ENCODE assay signal across 10 mouse cellular contexts in genomic region chr1:119453731-119454130, GRCm38 (mm10). TPM values are rescaled to one million over a fixed set of nuclear protein-coding genes. Genes with fewer than 3 reads are reported as not detected.
DNase-seq lines count a peak whose midpoint lies in the region; ATAC-seq and TF ChIP-seq lines count a peak whose summit lies in the region.
"Had no signal": no experiment of that assay in that cellular context is flagged by ENCODE, and none has a peak within 500 bp of the region (broad histone marks: within the 10 kb centered on the region; RNA-seq: fewer than 3 reads in every experiment).

No protein-coding gene starts in this region.

- ATAC-seq in heart, embryonic 11.5 days (replicated peaks; ENCODE audit: insufficient number of reproducible peaks, low FRiP score, low TSS enrichment): no peak
- ATAC-seq in stomach, postnatal 0 days (ENCODE audit: low FRiP score, low TSS enrichment): no peak
- no peak for ATAC-seq in intestine, embryonic 16.5 days

- TF ChIP-seq POLR2A in heart, adult 2 months (IDR thresholded peaks at IDR 0.05; ENCODE audit: insufficient read depth, low read depth, low read length): no peak

- H3K27ac ChIP-seq in heart, adult 2 months: no peak overlapping the region
- no peak overlapping the region for H3K27ac ChIP-seq in heart, embryonic 11.5 days (ENCODE audit: low read depth, low read length)
- H3K27ac ChIP-seq in stomach, postnatal 0 days (replicated peaks): no peak overlapping the region
- H3K27ac ChIP-seq in intestine, embryonic 16.5 days (ENCODE audit: low read length): no peak overlapping the region
- H3K27ac ChIP-seq: embryonic facial prominence, embryonic 12.5 days had no signal

- H3K4me3 ChIP-seq in heart, adult 2 months: no peak overlapping the region
- H3K4me3 ChIP-seq in heart, embryonic 11.5 days (ENCODE audit: low read depth, low read length): no peak overlapping the region
- no peak overlapping the region for H3K4me3 ChIP-seq in stomach, postnatal 0 days (ENCODE audit: low read depth, low read length)
- no peak overlapping the region for H3K4me3 ChIP-seq in intestine, embryonic 16.5 days (ENCODE audit: low read length)
- H3K4me3 ChIP-seq: embryonic facial prominence, embryonic 12.5 days; megakaryocyte, embryonic 14.5 days had no signal

- H3K9me3 ChIP-seq in heart, embryonic 11.5 days (replicated peaks; ENCODE audit: control insufficient read depth, low read length): no peaks in the 10 kb centered on the region
- no peaks in the 10 kb centered on the region for H3K9me3 ChIP-seq in stomach, postnatal 0 days (ENCODE audit: control insufficient read depth, low read length)
- H3K9me3 ChIP-seq in intestine, embryonic 16.5 days (ENCODE audit: control insufficient read depth, low read length): no peaks in the 10 kb centered on the region
- H3K9me3 ChIP-seq: embryonic facial prominence, embryonic 12.5 days; megakaryocyte, embryonic 14.5 days had no signal

- TF ChIP-seq EP300 in heart, adult 2 months (IDR thresholded peaks at IDR 0.05; ENCODE audit: insufficient read depth, low read depth, low read length): no peak
- no peak for TF ChIP-seq EP300 in stomach, postnatal 0 days (optimal IDR thresholded peaks at IDR 0.05)

- peaks cover 2% of the 10 kb centered on the region for H3K4me1 ChIP-seq in heart, adult 2 months (ENCODE audit: control insufficient read depth, insufficient read depth, low read length)
- no peaks in the 10 kb centered on the region for H3K4me1 ChIP-seq in heart, embryonic 11.5 days (ENCODE audit: control insufficient read depth, insufficient read depth, low read length)
- no peaks in the 10 kb centered on the region for H3K4me1 ChIP-seq in stomach, postnatal 0 days (replicated peaks; ENCODE audit: control insufficient read depth, insufficient read depth)
- H3K4me1 ChIP-seq in intestine, embryonic 16.5 days (ENCODE audit: control insufficient read depth, insufficient read depth, low read length): 0 out of 2 replicates have a peak, but pooled peaks cover 3% of the 10 kb centered on the region

- intact Hi-C loops in heart, adult 2 months (cut with DNase I): no loop called here

- H3K9ac ChIP-seq in heart, adult 2 months (ENCODE audit: low read depth, low read length): no peak overlapping the region
- no peak overlapping the region for H3K9ac ChIP-seq in heart, embryonic 11.5 days (ENCODE audit: low read depth, low read length)
- no peak overlapping the region for H3K9ac ChIP-seq in stomach, postnatal 0 days (ENCODE audit: low read length)
- no peak overlapping the region for H3K9ac ChIP-seq in intestine, embryonic 16.5 days (ENCODE audit: low read depth, low read length)
- H3K9ac ChIP-seq: embryonic facial prominence, embryonic 12.5 days had no signal

- no peak for TF ChIP-seq CTCF in heart, adult 2 months (IDR thresholded peaks at IDR 0.05)
- TF ChIP-seq CTCF in stomach, postnatal 0 days (IDR thresholded peaks at IDR 0.05; ENCODE audit: low read depth): no peak

- H3K4me2 ChIP-seq in heart, embryonic 11.5 days: no peak overlapping the region
- H3K4me2 ChIP-seq in stomach, postnatal 0 days (replicated peaks; ENCODE audit: low read depth): no peak overlapping the region
- H3K4me2 ChIP-seq in intestine, embryonic 16.5 days (ENCODE audit: low read depth, low read length): no peak overlapping the region
- H3K4me2 ChIP-seq: embryonic facial prominence, embryonic 12.5 days had no signal

- H3K79me2 ChIP-seq in heart, adult 2 months (replicated peaks; ENCODE audit: control insufficient read depth, insufficient read depth, low read length): no peaks in the 10 kb centered on the region

- H3K36me3 ChIP-seq in heart, adult 2 months (ENCODE audit: control insufficient read depth, insufficient read depth, low read length): no peaks in the 10 kb centered on the region
- no peaks in the 10 kb centered on the region for H3K36me3 ChIP-seq in heart, embryonic 11.5 days (ENCODE audit: control insufficient read depth, insufficient read depth, low read length)
- H3K36me3 ChIP-seq in stomach, postnatal 0 days (ENCODE audit: control insufficient read depth, insufficient read depth, low read length): no peaks in the 10 kb centered on the region
- H3K36me3 ChIP-seq in intestine, embryonic 16.5 days (ENCODE audit: control insufficient read depth, insufficient read depth, low read length): no peaks in the 10 kb centered on the region
- H3K36me3 ChIP-seq: embryonic facial prominence, embryonic 12.5 days had no signal

- DNase-seq in heart, adult 2 months: peak; percentile 29 to 38
- peak; percentile 33 for DNase-seq in right cerebral cortex, postnatal 14 days
- no peak for DNase-seq in right cerebral cortex, adult 18-20 months
- peak; percentile 50 to 66 for DNase-seq in cerebellum, postnatal 25 days
- peak; percentile 33 for DNase-seq in stomach, postnatal 0 days (ENCODE audit: low spot score)
- DNase-seq in thymus, adult 18-20 months: no peak

- WGBS in heart, adult 2 months: 48% methylated on average over 4 of the region's 4 CpGs
- WGBS in heart, embryonic 11.5 days (ENCODE audit: insufficient replicate concordance): 50% methylated on average over 4 of the region's 4 CpGs
- 40% methylated on average over 3 of the region's 4 CpGs for WGBS in stomach, postnatal 0 days
- WGBS in intestine, embryonic 16.5 days: 62% methylated on average over 3 of the region's 4 CpGs

- no peaks in the 10 kb centered on the region for H3K27me3 ChIP-seq in heart, adult 2 months (ENCODE audit: control insufficient read depth, insufficient read depth, low read length)
- H3K27me3 ChIP-seq in heart, embryonic 11.5 days (ENCODE audit: control insufficient read depth, insufficient read depth, low read length): peaks cover 3% of the 10 kb centered on the region; the same call in 1 of the 2 replicates
- H3K27me3 ChIP-seq in stomach, postnatal 0 days (ENCODE audit: control insufficient read depth, insufficient read depth, low read length): no peaks in the 10 kb centered on the region
- no peaks in the 10 kb centered on the region for H3K27me3 ChIP-seq in intestine, embryonic 16.5 days (replicated peaks; ENCODE audit: control insufficient read depth, insufficient read depth, low read length)

RNA-seq across cellular contexts. Expression of gene Inhbb, which starts 31.7 kb away (rescaled TPM):
- total RNA-seq in heart, adult 2 months (2021): 1 to 10 TPM in 1 of 2 experiments, under 1 TPM in 1; 0.99 to 1.1 TPM
- 1.3 and 2.2 TPM in 2 replicates for polyA plus RNA-seq in heart, adult 2 months (2012; rRNA removed)
- polyA plus RNA-seq in heart, embryonic 11.5 days (2014; fragmentation: Nextera tagmentation; extraction: Ambion mirVana): 0.06 and 0.13 TPM in 2 replicates
- polyA plus RNA-seq in stomach, postnatal 0 days (2015; fragmentation: Nextera tagmentation; extraction: Ambion mirVana): 0.65 and 0.70 TPM in 2 replicates
- polyA plus RNA-seq in intestine, embryonic 16.5 days (2015; fragmentation: Nextera tagmentation; extraction: Ambion mirVana): 0.16 and 0.18 TPM in 2 replicates

RNA-seq across cellular contexts. Expression of gene Ralb, which starts 50.9 kb away (rescaled TPM):
- total RNA-seq in heart, adult 2 months (2021): 10 to 100 TPM; 26.9 to 30.1 TPM
- 23.1 and 29.1 TPM in 2 replicates for polyA plus RNA-seq in heart, adult 2 months (2012; rRNA removed)
- polyA plus RNA-seq in heart, embryonic 11.5 days (2014; fragmentation: Nextera tagmentation; extraction: Ambion mirVana): 146 and 166 TPM in 2 replicates
- polyA plus RNA-seq in stomach, postnatal 0 days (2015; fragmentation: Nextera tagmentation; extraction: Ambion mirVana): 102 TPM in 2 replicates
- polyA plus RNA-seq in intestine, embryonic 16.5 days (2015; fragmentation: Nextera tagmentation; extraction: Ambion mirVana): 203 and 218 TPM in 2 replicates

Comparison
In these comparisons a context has a peak if more than half of its experiments do, and no peak if none do; other contexts are left out.
1. DNase-seq: peak in heart, adult 2 months (2 of 2), right cerebral cortex, postnatal 14 days (single experiment), cerebellum, postnatal 25 days (2 of 2) and stomach, postnatal 0 days (single experiment); none in right cerebral cortex, adult 18-20 months (single experiment) and thymus, adult 18-20 months (0 of 2).